Mouse (Mus musculus) intestine, embryonic 14.5 days (tissue): ENCODE results near the gene Gga2. TPM values are rescaled to one million over a fixed set of nuclear protein-coding genes. Genes with fewer than 3 reads are reported as not detected.

Experiments used
- ATAC-seq: fragments of 200-750 bp; cut with Nextera tagmentation; replicated peaks from 2 replicates; pipeline ENCODE4 v1.8.0; 2017; ENCODE audit warnings: low read depth, moderate number of reproducible peaks, moderate TSS enrichment, moderate library complexity; ENCODE audit not compliant: low FRiP score, low TSS enrichment
- DNase-seq: peaks from one replicate; pipeline ENCODE4 v3.0.0-alpha.2; 2018; ENCODE audit warnings: low spot score
- H3K27ac ChIP-seq: fragments of 300-500 bp; sonication (generic); 2 replicates; pipeline ENCODE4 v1.5.1; 2014; ENCODE audit warnings: low read depth, mild to moderate bottlenecking, control low read depth
- H3K27me3 ChIP-seq: fragments of 300-500 bp; sonication (generic); replicated peaks from 2 replicates; pipeline ENCODE4 v1.6.1; 2014; ENCODE audit warnings: low read length, control low read depth; ENCODE audit not compliant: control insufficient read depth, insufficient read depth
- H3K36me3 ChIP-seq: fragments of 300-500 bp; sonication (generic); 2 replicates; pipeline ENCODE4 v1.6.1; 2014; ENCODE audit warnings: low read length, control low read depth; ENCODE audit not compliant: control insufficient read depth, insufficient read depth
- H3K4me1 ChIP-seq: fragments of 300-500 bp; sonication (generic); replicated peaks from 2 replicates; pipeline ENCODE4 v1.6.1; 2014; ENCODE audit warnings: low read length, control low read depth, mixed read lengths; ENCODE audit not compliant: control insufficient read depth, insufficient read depth
- H3K4me2 ChIP-seq: fragments of 300-500 bp; sonication (generic); 2 replicates; pipeline ENCODE4 v1.6.1; 2014; ENCODE audit warnings: low read length
- H3K4me3 ChIP-seq: fragments of 300-500 bp; sonication (generic); 2 replicates; pipeline ENCODE4 v1.5.1; 2014; ENCODE audit warnings: low read depth, low read length, control low read depth, mixed read lengths
- H3K9ac ChIP-seq: fragments of 300-500 bp; sonication (generic); 2 replicates; pipeline ENCODE4 v1.6.1; 2014; ENCODE audit warnings: mild to moderate bottlenecking, low read length
- H3K9me3 ChIP-seq: fragments of 300-500 bp; sonication (generic); 2 replicates; pipeline ENCODE4 v1.6.1; 2016; ENCODE audit warnings: low read length, control low read depth; ENCODE audit not compliant: control insufficient read depth
- WGBS: fragments of 180-500 bp; shearing (Covaris S2); extraction: QIAGEN DNeasy Blood & Tissue Kit; methylation state at CpG from one replicate; pipeline ENCODE4 v1.1.7; 2014; 5-methylcytosine and 5-hydroxymethylcytosine counted together
- polyA plus RNA-seq: library from polyadenylated mRNA; unstranded; fragments of >200 nt; fragmentation: Nextera tagmentation; extraction: Ambion mirVana; gene quantifications from 2 replicates; pipeline ENCODE4 v1.2.1, GENCODE M21; 2014

Gga2 gene
- polyA plus RNA-seq, 1 experiment from 2014 or later, result 75.3 TPM

- no peaks in the 10 kb centered on the region for H3K27me3 ChIP-seq
- no peak for ATAC-seq
- WGBS, result 86% methylated on average over 7 of the region's 7 CpGs
- H3K4me2 ChIP-seq, result peak overlapping the region; percentile 68
- no peak for DNase-seq
- peaks cover 15% of the 10 kb centered on the region for H3K4me1 ChIP-seq
- H3K36me3 ChIP-seq, result no peaks in the 10 kb centered on the region
- no peak overlapping the region for H3K27ac ChIP-seq
- no peak overlapping the region for H3K9ac ChIP-seq
- no peaks in the 10 kb centered on the region for H3K9me3 ChIP-seq
- no peak overlapping the region for H3K4me3 ChIP-seq
Observed at GRCm38 (mm10) chr7:122018978-122019377, 2.0 kb downstream of the Gga2 start.

GRCm38 (mm10) chr7:122018247-122018646, 2.8 kb downstream of the Gga2 start:
- 78% methylated on average over 3 of the region's 3 CpGs for WGBS
- no peak overlapping the region for H3K9ac ChIP-seq
- no peak overlapping the region for H3K4me3 ChIP-seq
- H3K4me2 ChIP-seq, result peak overlapping the region; percentile 68; the same call in 1 of the 2 replicates
- no peaks in the 10 kb centered on the region for H3K36me3 ChIP-seq
- ATAC-seq (no peak), DNase-seq (no peak)
- H3K27me3 ChIP-seq, result no peaks in the 10 kb centered on the region
- H3K4me1 ChIP-seq, result peaks cover 15% of the 10 kb centered on the region
- no peaks in the 10 kb centered on the region for H3K9me3 ChIP-seq
- no peak overlapping the region for H3K27ac ChIP-seq

- H3K9me3 ChIP-seq, result no peaks in the 10 kb centered on the region
- H3K9ac ChIP-seq, result no peak overlapping the region
- no peak for DNase-seq
- peak overlapping the region; percentile 13; the same call in 1 of the 2 replicates for H3K4me2 ChIP-seq
- no peak overlapping the region for H3K27ac ChIP-seq
- peaks cover 15% of the 10 kb centered on the region for H3K4me1 ChIP-seq
- WGBS, result 34% methylated on average over 10 of the region's 10 CpGs
- no peaks in the 10 kb centered on the region for H3K27me3 ChIP-seq
- no peak for ATAC-seq
- H3K36me3 ChIP-seq, result peaks cover 18% of the 10 kb centered on the region
- no peak overlapping the region for H3K4me3 ChIP-seq
Observed at GRCm38 (mm10) chr7:122015734-122016133, 5.3 kb downstream of the Gga2 start.

- DNase-seq (peak; percentile 63), ATAC-seq (peak; percentile 45)
- 17% methylated on average over 8 of the region's 8 CpGs for WGBS
- Histone ChIP-seq H3K4me2 (peak overlapping the region; percentile 13; the same call in 1 of the 2 replicates), H3K4me3 (no peak overlapping the region), H3K36me3 (peaks cover 25% of the 10 kb centered on the region), H3K4me1 (peaks cover 15% of the 10 kb centered on the region), H3K9ac (no peak overlapping the region), H3K27me3 (no peaks in the 10 kb centered on the region), H3K27ac (no peak overlapping the region), H3K9me3 (no peaks in the 10 kb centered on the region)
Observed at GRCm38 (mm10) chr7:122015105-122015504, 5.9 kb downstream of the Gga2 start.

- no peaks in the 10 kb centered on the region for H3K9me3 ChIP-seq
- DNase-seq (no peak), ATAC-seq (no peak; the same call in 1 of the 2 replicates)
- H3K36me3 ChIP-seq, result peaks cover 46% of the 10 kb centered on the region
- no peaks in the 10 kb centered on the region for H3K27me3 ChIP-seq
- no peak overlapping the region for H3K4me3 ChIP-seq
- no peak overlapping the region for H3K9ac ChIP-seq
- WGBS, result 80% methylated on average over 10 of the region's 10 CpGs
- H3K4me1 ChIP-seq, result peaks cover 11% of the 10 kb centered on the region
- H3K27ac ChIP-seq, result no peak overlapping the region
- H3K4me2 ChIP-seq, result no peak overlapping the region
Observed at GRCm38 (mm10) chr7:122012949-122013348, 8.1 kb downstream of the Gga2 start.

- DNase-seq (no peak), ATAC-seq (no peak)
- Histone ChIP-seq H3K9ac (no peak overlapping the region), H3K27ac (no peak overlapping the region), H3K4me2 (no peak overlapping the region), H3K27me3 (no peaks in the 10 kb centered on the region), H3K4me1 (peaks cover 11% of the 10 kb centered on the region), H3K36me3 (peaks cover 52% of the 10 kb centered on the region), H3K4me3 (no peak overlapping the region), H3K9me3 (no peaks in the 10 kb centered on the region)
- 95% methylated on average over 4 of the region's 4 CpGs for WGBS
Observed at GRCm38 (mm10) chr7:122012370-122012769, 8.7 kb downstream of the Gga2 start.

GRCm38 (mm10) chr7:122000396-122000795, 20.6 kb downstream of the Gga2 start:
- H3K27me3 ChIP-seq, result no peaks in the 10 kb centered on the region
- no peak overlapping the region for H3K4me3 ChIP-seq
- ATAC-seq (no peak), DNase-seq (no peak)
- H3K9me3 ChIP-seq, result no peaks in the 10 kb centered on the region
- no peak overlapping the region for H3K4me2 ChIP-seq
- peaks cover 95% of the 10 kb centered on the region for H3K36me3 ChIP-seq
- no peak overlapping the region for H3K9ac ChIP-seq
- H3K4me1 ChIP-seq, result no peaks in the 10 kb centered on the region
- WGBS, result 73% methylated on average over 8 of the region's 8 CpGs
- no peak overlapping the region for H3K27ac ChIP-seq

GRCm38 (mm10) chr7:121995961-121996360, 25.1 kb downstream of the Gga2 start:
- H3K4me2 ChIP-seq, result no peak overlapping the region
- DNase-seq (no peak), ATAC-seq (no peak)
- no peak overlapping the region for H3K9ac ChIP-seq
- no peaks in the 10 kb centered on the region for H3K9me3 ChIP-seq
- no peaks in the 10 kb centered on the region for H3K27me3 ChIP-seq
- no peaks in the 10 kb centered on the region for H3K4me1 ChIP-seq
- no peak overlapping the region for H3K4me3 ChIP-seq
- H3K36me3 ChIP-seq, result peaks cover 92% of the 10 kb centered on the region
- WGBS, result 92% methylated on average over 5 of the region's 5 CpGs
- no peak overlapping the region for H3K27ac ChIP-seq

- Histone ChIP-seq H3K4me1 (0 out of 2 replicates have a peak, but pooled peaks cover 3% of the 10 kb centered on the region), H3K9me3 (no peaks in the 10 kb centered on the region), H3K4me2 (peak within 1 kb of the TSS; percentile 63), H3K9ac (peak within 1 kb of the TSS; percentile 78), H3K4me3 (peak within 1 kb of the TSS; percentile 89), H3K36me3 (peaks cover 10% of the 10 kb centered on the region), H3K27ac (no peak within 1 kb of the TSS), H3K27me3 (no peaks in the 10 kb centered on the region)
- under 1% methylated on average over 55 of the region's 55 CpGs for WGBS
- DNase-seq (peak; percentile 97), ATAC-seq (peak; percentile 85)
Observed at GRCm38 (mm10) chr7:121981307-121981871, 39.6 kb downstream of the Gga2 start, which contains the start of gene Cog7. Cog7 (minus strand) TSS chr7:121981711.
